Mouse (Mus musculus): ENCODE data around the gene Terb1. TPM values are rescaled to one million over a fixed set of nuclear protein-coding genes. Genes with fewer than 3 reads are reported as not detected.
A peak's percentile ranks its signal among the peaks of the same experiment; 100 is the strongest.

The Terb1 gene
- polyA plus RNA-seq, 1 experiment from 2014 or later: 0.13 TPM

DNA sequence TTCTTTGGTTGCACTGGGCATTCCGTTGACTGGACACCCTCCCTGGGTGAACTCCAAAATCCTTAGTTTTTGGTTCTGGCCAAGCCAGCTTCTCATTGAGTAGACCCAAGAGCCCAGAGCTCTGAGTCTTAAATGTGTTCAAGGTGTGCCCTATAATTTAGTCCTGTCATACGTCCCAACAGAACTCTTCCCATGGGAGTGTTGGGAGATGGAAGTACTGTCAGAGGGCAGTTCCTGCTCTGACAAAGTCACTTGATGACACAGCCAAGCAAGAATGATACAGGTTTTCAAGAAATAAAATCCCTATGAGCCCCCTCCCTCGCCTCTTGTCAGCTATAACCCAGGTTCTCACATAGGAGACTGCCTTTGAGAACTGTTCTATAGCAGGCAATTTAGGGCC lies 424 bp upstream of the Terb1 start:
- Histone ChIP-seq H3K4me1 (ENCODE audit: control insufficient read depth, insufficient read depth, low read length) (no peaks in the 10 kb centered on the region), H3K27me3 (ENCODE audit: control insufficient read depth, insufficient read depth, low read length) (no peaks in the 10 kb centered on the region), H3K27ac (ENCODE audit: low read length) (no peak overlapping the region), H3K9me3 (replicated peaks; ENCODE audit: control insufficient read depth, low read length) (no peaks in the 10 kb centered on the region), H3K36me3 (ENCODE audit: control insufficient read depth, insufficient read depth) (peaks cover 11% of the 10 kb centered on the region; the same call in 1 of the 2 replicates), H3K4me2 (ENCODE audit: low read depth, low read length) (no peak overlapping the region), H3K4me3 (ENCODE audit: low read length) (no peak overlapping the region), H3K9ac (ENCODE audit: low read length) (no peak overlapping the region)
- no peak for ATAC-seq (replicated peaks; ENCODE audit: extremely low read depth, insufficient read depth, low FRiP score)
- WGBS: 83% methylated on average over 3 of the region's 3 CpGs

DNA sequence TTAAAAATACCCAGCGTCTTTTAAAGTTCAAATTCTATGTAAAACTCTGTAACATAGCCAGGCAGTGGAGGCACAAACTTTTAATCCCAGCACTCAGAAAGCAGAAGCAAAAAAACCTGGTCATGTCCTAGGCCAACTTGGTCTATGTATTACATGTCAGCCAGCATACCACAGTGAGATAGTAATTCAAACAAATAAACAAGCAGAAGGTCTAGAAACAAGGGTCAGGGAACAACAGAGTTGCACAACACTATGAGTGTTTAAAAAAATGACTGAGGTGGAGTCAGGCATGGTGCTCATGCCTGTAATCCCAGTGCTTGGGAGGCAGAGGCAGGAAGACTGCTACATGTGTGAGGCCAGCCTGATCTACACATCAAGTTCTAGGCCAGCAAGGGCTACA lies 30.6 kb downstream of the Terb1 start:
- no peak overlapping the region for H3K4me2 ChIP-seq (ENCODE audit: low read depth, low read length)
- 59% methylated on average over 1 of the region's 1 CpGs for WGBS
- H3K9ac ChIP-seq (ENCODE audit: low read length): no peak overlapping the region
- no peak overlapping the region for H3K4me3 ChIP-seq (ENCODE audit: low read length)
- no peaks in the 10 kb centered on the region for H3K4me1 ChIP-seq (ENCODE audit: control insufficient read depth, insufficient read depth, low read length)
- ATAC-seq (replicated peaks; ENCODE audit: extremely low read depth, insufficient read depth, low FRiP score): no peak
- no peaks in the 10 kb centered on the region for H3K27me3 ChIP-seq (ENCODE audit: control insufficient read depth, insufficient read depth, low read length)
- H3K9me3 ChIP-seq (replicated peaks; ENCODE audit: control insufficient read depth, low read length): no peaks in the 10 kb centered on the region
- no peaks in the 10 kb centered on the region for H3K36me3 ChIP-seq (ENCODE audit: control insufficient read depth, insufficient read depth)
- H3K27ac ChIP-seq (ENCODE audit: low read length): no peak overlapping the region

DNA sequence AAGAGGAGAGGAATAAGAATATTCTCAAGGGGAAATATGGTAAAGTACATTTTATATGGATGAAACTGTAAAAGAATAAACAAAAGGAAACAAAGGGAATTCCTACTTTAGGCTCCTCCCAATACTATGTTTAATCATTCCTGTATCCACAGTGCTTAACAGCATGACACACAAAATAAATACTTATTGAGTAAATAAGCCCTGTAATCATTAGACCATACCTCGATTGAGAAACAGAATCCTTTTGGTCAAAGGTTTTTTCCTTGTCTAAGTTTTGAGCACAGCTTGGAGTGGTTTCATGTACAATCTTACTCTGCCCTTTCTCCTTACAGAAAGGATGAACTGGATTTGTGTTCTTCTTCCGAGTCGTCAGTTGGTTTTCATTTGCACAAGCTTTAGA lies 37.2 kb downstream of the Terb1 start:
- no peaks in the 10 kb centered on the region for H3K9me3 ChIP-seq (replicated peaks; ENCODE audit: control insufficient read depth, low read length)
- H3K36me3 ChIP-seq (ENCODE audit: control insufficient read depth, insufficient read depth): no peaks in the 10 kb centered on the region
- H3K4me2 ChIP-seq (ENCODE audit: low read depth, low read length): no peak overlapping the region
- no peak overlapping the region for H3K4me3 ChIP-seq (ENCODE audit: low read length)
- WGBS: 66% methylated on average over 3 of the region's 3 CpGs
- no peaks in the 10 kb centered on the region for H3K4me1 ChIP-seq (ENCODE audit: control insufficient read depth, insufficient read depth, low read length)
- no peak overlapping the region for H3K27ac ChIP-seq (ENCODE audit: low read length)
- no peak overlapping the region for H3K9ac ChIP-seq (ENCODE audit: low read length)
- no peak for ATAC-seq (replicated peaks; ENCODE audit: extremely low read depth, insufficient read depth, low FRiP score)
- H3K27me3 ChIP-seq (ENCODE audit: control insufficient read depth, insufficient read depth, low read length): no peaks in the 10 kb centered on the region

DNA sequence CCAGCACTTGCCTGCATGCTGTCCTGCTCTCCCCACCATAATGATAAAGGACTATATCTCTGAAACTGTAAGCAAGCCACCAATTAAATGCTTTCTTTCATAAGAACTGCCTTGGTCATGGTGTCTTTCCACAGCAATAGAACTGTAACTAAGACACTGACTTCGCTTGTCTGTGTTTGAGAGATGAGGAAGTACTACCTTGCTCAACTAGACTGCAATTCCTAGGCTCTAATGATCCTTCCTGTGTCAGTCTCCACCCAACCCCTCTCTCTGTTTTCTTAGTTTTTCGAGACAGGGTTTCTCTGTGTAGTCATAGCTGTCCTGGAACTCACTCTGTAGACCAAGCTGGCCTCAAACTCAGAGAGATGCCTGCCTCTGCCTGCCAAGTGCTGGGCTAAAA lies 42.2 kb downstream of the Terb1 start:
- no peaks in the 10 kb centered on the region for H3K36me3 ChIP-seq (ENCODE audit: control insufficient read depth, insufficient read depth)
- no peak overlapping the region for H3K27ac ChIP-seq (ENCODE audit: low read length)
- H3K9ac ChIP-seq (ENCODE audit: low read length): no peak overlapping the region
- H3K4me3 ChIP-seq (ENCODE audit: low read length): no peak overlapping the region
- 66% methylated on average over 2 of the region's 2 CpGs for WGBS
- H3K4me1 ChIP-seq (ENCODE audit: control insufficient read depth, insufficient read depth, low read length): no peaks in the 10 kb centered on the region
- H3K27me3 ChIP-seq (ENCODE audit: control insufficient read depth, insufficient read depth, low read length): no peaks in the 10 kb centered on the region
- H3K4me2 ChIP-seq (ENCODE audit: low read depth, low read length): no peak overlapping the region
- H3K9me3 ChIP-seq (replicated peaks; ENCODE audit: control insufficient read depth, low read length): no peaks in the 10 kb centered on the region
- ATAC-seq (replicated peaks; ENCODE audit: extremely low read depth, insufficient read depth, low FRiP score): no peak

DNA sequence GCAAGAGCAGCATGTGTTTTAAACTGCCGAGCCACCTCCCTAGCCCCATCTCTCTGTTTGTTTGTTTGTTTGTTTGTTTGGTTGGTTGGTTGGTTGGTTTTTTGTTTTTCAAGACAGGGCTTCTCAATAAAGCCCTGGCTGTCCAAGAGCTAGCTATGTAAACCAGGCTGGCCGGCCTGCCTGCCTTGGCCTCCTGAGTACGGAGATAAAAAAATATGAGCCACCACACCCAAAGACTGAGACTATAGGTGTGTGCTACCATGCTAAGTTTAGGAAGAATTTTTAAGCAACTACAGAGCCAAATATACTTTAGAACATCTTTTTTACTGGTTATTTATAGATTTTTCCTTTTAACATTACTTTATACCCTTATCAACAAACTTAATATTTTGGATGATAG lies 57.5 kb downstream of the Terb1 start:
- no peak for ATAC-seq (replicated peaks; ENCODE audit: extremely low read depth, insufficient read depth, low FRiP score)
- no peak overlapping the region for H3K4me2 ChIP-seq (ENCODE audit: low read depth, low read length)
- no peaks in the 10 kb centered on the region for H3K9me3 ChIP-seq (replicated peaks; ENCODE audit: control insufficient read depth, low read length)
- no peak overlapping the region for H3K4me3 ChIP-seq (ENCODE audit: low read length)
- H3K9ac ChIP-seq (ENCODE audit: low read length): no peak overlapping the region
- H3K36me3 ChIP-seq (ENCODE audit: control insufficient read depth, insufficient read depth): no peaks in the 10 kb centered on the region
- H3K27ac ChIP-seq (ENCODE audit: low read length): no peak overlapping the region
- H3K27me3 ChIP-seq (ENCODE audit: control insufficient read depth, insufficient read depth, low read length): no peaks in the 10 kb centered on the region
- 84% methylated on average over 3 of the region's 3 CpGs for WGBS
- no peaks in the 10 kb centered on the region for H3K4me1 ChIP-seq (ENCODE audit: control insufficient read depth, insufficient read depth, low read length)

DNA sequence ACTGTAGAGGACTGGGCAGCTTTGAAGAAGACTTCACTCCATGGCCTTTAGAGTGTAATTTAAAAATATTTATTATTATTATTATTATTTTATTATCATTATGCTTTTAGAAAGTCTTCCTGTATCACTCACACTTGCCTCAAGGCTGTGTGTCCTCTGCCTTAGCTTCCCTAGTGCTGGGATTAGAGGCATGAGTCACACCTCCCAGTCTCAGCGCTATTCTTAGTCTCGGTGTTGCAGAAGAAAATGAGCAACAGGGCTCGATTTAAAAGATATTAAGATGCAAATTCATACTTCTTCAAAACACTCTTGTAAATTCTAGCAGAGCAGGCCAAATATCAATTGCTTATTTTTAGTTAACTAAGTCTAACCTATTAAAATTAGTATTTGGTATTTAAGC lies 60.9 kb downstream of the Terb1 start:
- 34% methylated on average over 3 of the region's 3 CpGs for WGBS
- Histone ChIP-seq H3K36me3 (ENCODE audit: control insufficient read depth, insufficient read depth) (no peaks in the 10 kb centered on the region), H3K27ac (ENCODE audit: low read length) (no peak overlapping the region), H3K4me3 (ENCODE audit: low read length) (no peak overlapping the region), H3K9ac (ENCODE audit: low read length) (no peak overlapping the region), H3K9me3 (replicated peaks; ENCODE audit: control insufficient read depth, low read length) (no peaks in the 10 kb centered on the region), H3K27me3 (ENCODE audit: control insufficient read depth, insufficient read depth, low read length) (no peaks in the 10 kb centered on the region), H3K4me2 (ENCODE audit: low read depth, low read length) (no peak overlapping the region), H3K4me1 (ENCODE audit: control insufficient read depth, insufficient read depth, low read length) (no peaks in the 10 kb centered on the region)
- ATAC-seq (replicated peaks; ENCODE audit: extremely low read depth, insufficient read depth, low FRiP score): no peak

DNA sequence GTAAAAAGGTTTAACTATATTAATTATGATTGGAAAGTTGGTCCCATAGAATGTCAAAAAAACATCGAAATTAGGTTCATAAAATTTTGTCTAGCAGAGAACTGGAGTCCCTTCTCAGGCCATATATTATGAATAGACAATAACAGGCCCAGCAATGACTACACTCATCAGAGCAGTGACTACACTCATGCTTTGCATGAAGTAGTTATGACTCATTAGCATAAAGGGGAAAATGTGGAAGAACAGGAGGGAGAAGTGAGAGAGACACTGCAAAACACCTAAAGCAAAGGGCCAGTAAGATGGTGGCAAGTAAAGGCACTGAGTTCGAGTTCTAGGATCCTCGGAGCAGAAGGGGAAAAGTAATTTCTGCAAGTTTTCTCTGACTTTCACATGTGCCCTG lies 63.7 kb downstream of the Terb1 start:
- WGBS: 79% methylated on average over 3 of the region's 3 CpGs
- Histone ChIP-seq H3K4me3 (ENCODE audit: low read length) (no peak overlapping the region), H3K9ac (ENCODE audit: low read length) (no peak overlapping the region), H3K36me3 (ENCODE audit: control insufficient read depth, insufficient read depth) (no peaks in the 10 kb centered on the region), H3K4me2 (ENCODE audit: low read depth, low read length) (no peak overlapping the region), H3K27me3 (ENCODE audit: control insufficient read depth, insufficient read depth, low read length) (no peaks in the 10 kb centered on the region), H3K4me1 (ENCODE audit: control insufficient read depth, insufficient read depth, low read length) (peaks cover 9% of the 10 kb centered on the region), H3K27ac (ENCODE audit: low read length) (no peak overlapping the region), H3K9me3 (replicated peaks; ENCODE audit: control insufficient read depth, low read length) (no peaks in the 10 kb centered on the region)
- no peak for ATAC-seq (replicated peaks; ENCODE audit: extremely low read depth, insufficient read depth, low FRiP score)

DNA sequence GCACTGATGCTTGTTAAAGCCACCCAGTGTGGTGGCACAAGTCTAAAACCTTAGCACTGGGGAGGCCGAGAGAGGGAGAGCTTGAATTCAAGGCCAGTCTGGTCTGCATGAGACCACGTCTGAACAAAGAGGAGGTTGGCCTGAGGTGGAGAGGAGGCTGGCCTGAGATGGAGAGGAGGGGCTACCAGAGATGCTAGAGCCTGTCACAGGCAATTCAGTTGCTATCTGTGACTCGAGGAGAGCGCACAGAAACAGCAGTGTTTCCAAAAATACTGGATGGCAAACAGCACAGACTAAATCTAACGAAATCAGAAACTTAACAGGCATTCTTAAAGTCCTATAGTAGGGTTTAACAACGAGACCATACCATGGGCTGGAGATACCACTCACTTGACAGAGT lies 64.5 kb downstream of the Terb1 start:
- peaks cover 4% of the 10 kb centered on the region for H3K36me3 ChIP-seq (ENCODE audit: control insufficient read depth, insufficient read depth)
- H3K4me3 ChIP-seq (ENCODE audit: low read length): no peak overlapping the region
- H3K4me2 ChIP-seq (ENCODE audit: low read depth, low read length): no peak overlapping the region
- no peaks in the 10 kb centered on the region for H3K27me3 ChIP-seq (ENCODE audit: control insufficient read depth, insufficient read depth, low read length)
- 40% methylated on average over 6 of the region's 6 CpGs for WGBS
- no peak for ATAC-seq (replicated peaks; ENCODE audit: extremely low read depth, insufficient read depth, low FRiP score)
- H3K27ac ChIP-seq (ENCODE audit: low read length): no peak overlapping the region
- peaks cover 15% of the 10 kb centered on the region for H3K4me1 ChIP-seq (ENCODE audit: control insufficient read depth, insufficient read depth, low read length)
- no peak overlapping the region for H3K9ac ChIP-seq (ENCODE audit: low read length)
- H3K9me3 ChIP-seq (replicated peaks; ENCODE audit: control insufficient read depth, low read length): no peaks in the 10 kb centered on the region

DNA sequence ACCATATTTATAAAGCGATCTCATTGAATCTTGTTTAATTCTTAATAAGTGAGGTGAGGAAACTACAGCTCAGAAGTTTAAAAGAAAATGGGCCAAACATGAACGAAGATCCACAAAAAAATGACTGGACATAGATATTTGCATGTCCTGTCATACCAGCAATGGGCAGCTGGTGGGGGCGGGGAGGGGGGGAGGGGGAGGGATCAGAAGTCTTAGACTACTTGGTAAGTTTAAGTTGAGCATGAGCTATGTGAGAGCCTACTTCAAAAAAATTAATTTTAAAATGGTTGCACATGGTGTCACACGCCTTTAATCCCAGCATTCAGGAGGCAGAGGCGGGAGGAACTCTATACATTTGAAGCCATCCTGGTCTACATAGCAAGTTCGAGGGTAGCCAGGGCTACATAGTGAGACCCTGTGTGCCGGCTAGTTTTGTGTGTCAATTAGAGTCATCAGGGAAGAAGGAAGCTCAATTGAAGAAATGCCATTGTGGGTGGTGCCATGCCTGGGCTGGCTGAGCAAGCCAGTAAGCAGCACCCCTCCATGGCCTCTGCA lies 66.5 kb downstream of the Terb1 start:
- H3K9ac ChIP-seq (ENCODE audit: low read length): no peak overlapping the region; the same call in 1 of the 2 replicates
- no peak for ATAC-seq (replicated peaks; ENCODE audit: extremely low read depth, insufficient read depth, low FRiP score)
- no peaks in the 10 kb centered on the region for H3K27me3 ChIP-seq (ENCODE audit: control insufficient read depth, insufficient read depth, low read length)
- H3K4me2 ChIP-seq (ENCODE audit: low read depth, low read length): peak overlapping the region; percentile 55
- peaks cover 15% of the 10 kb centered on the region for H3K4me1 ChIP-seq (ENCODE audit: control insufficient read depth, insufficient read depth, low read length)
- peaks cover 24% of the 10 kb centered on the region for H3K36me3 ChIP-seq (ENCODE audit: control insufficient read depth, insufficient read depth)
- no peaks in the 10 kb centered on the region for H3K9me3 ChIP-seq (replicated peaks; ENCODE audit: control insufficient read depth, low read length)
- no peak overlapping the region; the same call in 1 of the 2 replicates for H3K27ac ChIP-seq (ENCODE audit: low read length)
- H3K4me3 ChIP-seq (ENCODE audit: low read length): peak overlapping the region; percentile 99
- 60% methylated on average over 7 of the region's 7 CpGs for WGBS

Measured in heart, embryonic 16.5 days (tissue).